Mouse (Mus musculus) liver, embryonic 12.5 days (tissue): ENCODE measurements around the gene Ptp4a2. TPM values are rescaled to one million over a fixed set of nuclear protein-coding genes. Genes with fewer than 3 reads are reported as not detected.
"Not testable (repeated sequence)": the region's sequence is repeated elsewhere in the genome, so short reads cannot be mapped to it uniquely, and the experiment has no call there.

Experiments
- ATAC-seq: fragments of 200-750 bp; cut with Nextera tagmentation; 2 replicates; pipeline ENCODE4 v1.8.0; 2017; ENCODE audit warnings: moderate number of reproducible peaks, mild to moderate bottlenecking, moderate library complexity
- H3K27ac ChIP-seq: fragments of 300-500 bp; sonication (generic); 2 replicates; pipeline ENCODE4 v1.5.1; 2016; ENCODE audit warnings: mild to moderate bottlenecking
- H3K27me3 ChIP-seq: fragments of 300-500 bp; sonication (generic); replicated peaks from 2 replicates; pipeline ENCODE4 v1.6.1; 2016; ENCODE audit warnings: mild to moderate bottlenecking, moderate library complexity
- H3K36me3 ChIP-seq: fragments of 300-500 bp; sonication (generic); 2 replicates; pipeline ENCODE4 v1.6.1; 2016; ENCODE audit warnings: mild to moderate bottlenecking, moderate library complexity
- H3K4me1 ChIP-seq: fragments of 300-500 bp; sonication (generic); 2 replicates; pipeline ENCODE4 v1.6.1; 2016
- H3K4me2 ChIP-seq: fragments of 300-500 bp; sonication (generic); 2 replicates; pipeline ENCODE4 v1.6.1; 2016; ENCODE audit warnings: mild to moderate bottlenecking, moderate library complexity
- H3K4me3 ChIP-seq: fragments of 300-500 bp; sonication (generic); 2 replicates; pipeline ENCODE4 v1.5.1; 2016; ENCODE audit warnings: mild to moderate bottlenecking, moderate library complexity
- H3K9ac ChIP-seq: fragments of 300-500 bp; sonication (generic); 2 replicates; pipeline ENCODE4 v1.6.1; 2016; ENCODE audit warnings: mild to moderate bottlenecking, moderate library complexity
- H3K9me3 ChIP-seq: fragments of 300-500 bp; sonication (generic); replicated peaks from 2 replicates; pipeline ENCODE4 v1.6.1; 2016; ENCODE audit warnings: mild to moderate bottlenecking, moderate library complexity
- WGBS: fragments of 180-500 bp; shearing (Covaris S2); methylation state at CpG from one replicate; pipeline ENCODE4 v1.1.7; 2016; ENCODE audit not compliant: insufficient replicate concordance; 5-methylcytosine and 5-hydroxymethylcytosine counted together
- polyA plus RNA-seq: library from polyadenylated mRNA; unstranded; fragments of >200 nt; fragmentation: Nextera tagmentation; extraction: Ambion mirVana; gene quantifications from 2 replicates; pipeline ENCODE4 v1.2.1, GENCODE M21; 2016

The Ptp4a2 gene
- polyA plus RNA-seq: 229 and 244 TPM in 2 replicates

GRCm38 (mm10) chr4:129810798-129811604, at the start of gene Ptp4a2:
Gene Ptp4a2 (plus strand): TSS chr4:129811219.
- Histone ChIP-seq H3K4me1 (peaks cover 16% of the 10 kb centered on the region), H3K4me3 (peak within 1 kb of the TSS; percentile 43), H3K36me3 (no peaks in the 10 kb centered on the region), H3K4me2 (peak within 1 kb of the TSS; percentile 70), H3K27ac (peak within 1 kb of the TSS; percentile 63), H3K27me3 (peaks cover 47% of the 10 kb centered on the region), H3K9ac (peak within 1 kb of the TSS; percentile 34), H3K9me3 (no peaks in the 10 kb centered on the region)
- 3% methylated on average over 35 of the region's 35 CpGs for WGBS
- ATAC-seq: peak; percentile 75

- no peak for ATAC-seq
- H3K9ac ChIP-seq: no peak overlapping the region
- no peak overlapping the region for H3K27ac ChIP-seq
- H3K36me3 ChIP-seq: no peaks in the 10 kb centered on the region
- no peak overlapping the region for H3K4me2 ChIP-seq
- H3K4me3 ChIP-seq: no peak overlapping the region
- no peaks in the 10 kb centered on the region for H3K9me3 ChIP-seq
- H3K27me3 ChIP-seq: 0 out of 2 replicates have a peak, but pooled peaks cover 3% of the 10 kb centered on the region
- no peaks in the 10 kb centered on the region for H3K4me1 ChIP-seq
- WGBS: 29% methylated on average over 12 of the region's 12 CpGs
Observed at GRCm38 (mm10) chr4:129761606-129762005, 49.4 kb upstream of the Ptp4a2 start.

- not testable (repeated sequence) for H3K9me3 ChIP-seq, H3K27ac ChIP-seq, H3K4me1 ChIP-seq, H3K4me3 ChIP-seq, H3K27me3 ChIP-seq, H3K36me3 ChIP-seq, ATAC-seq, H3K9ac ChIP-seq, H3K4me2 ChIP-seq
- WGBS: 67% methylated on average over 1 of the region's 1 CpGs
Observed at GRCm38 (mm10) chr4:129762496-129762895, 48.5 kb upstream of the Ptp4a2 start.

GRCm38 (mm10) chr4:129765351-129765750, 45.7 kb upstream of the Ptp4a2 start:
- no peaks in the 10 kb centered on the region for H3K36me3 ChIP-seq
- H3K4me2 ChIP-seq: no peak overlapping the region
- ATAC-seq: no peak
- no peaks in the 10 kb centered on the region for H3K9me3 ChIP-seq
- no peak overlapping the region for H3K27ac ChIP-seq
- H3K4me1 ChIP-seq: no peaks in the 10 kb centered on the region
- no peak overlapping the region for H3K4me3 ChIP-seq
- 64% methylated on average over 3 of the region's 3 CpGs for WGBS
- 0 out of 2 replicates have a peak, but pooled peaks cover 3% of the 10 kb centered on the region for H3K27me3 ChIP-seq
- H3K9ac ChIP-seq: no peak overlapping the region

GRCm38 (mm10) chr4:129767782-129768181, 43.2 kb upstream of the Ptp4a2 start:
- H3K4me2 ChIP-seq: no peak overlapping the region
- H3K4me3 ChIP-seq: no peak overlapping the region
- no peak overlapping the region for H3K9ac ChIP-seq
- no peaks in the 10 kb centered on the region for H3K36me3 ChIP-seq
- no peaks in the 10 kb centered on the region for H3K9me3 ChIP-seq
- WGBS: 78% methylated on average over 8 of the region's 8 CpGs
- no peak for ATAC-seq
- peaks cover 12% of the 10 kb centered on the region for H3K4me1 ChIP-seq
- H3K27me3 ChIP-seq: peaks cover 23% of the 10 kb centered on the region
- H3K27ac ChIP-seq: no peak overlapping the region

DNA sequence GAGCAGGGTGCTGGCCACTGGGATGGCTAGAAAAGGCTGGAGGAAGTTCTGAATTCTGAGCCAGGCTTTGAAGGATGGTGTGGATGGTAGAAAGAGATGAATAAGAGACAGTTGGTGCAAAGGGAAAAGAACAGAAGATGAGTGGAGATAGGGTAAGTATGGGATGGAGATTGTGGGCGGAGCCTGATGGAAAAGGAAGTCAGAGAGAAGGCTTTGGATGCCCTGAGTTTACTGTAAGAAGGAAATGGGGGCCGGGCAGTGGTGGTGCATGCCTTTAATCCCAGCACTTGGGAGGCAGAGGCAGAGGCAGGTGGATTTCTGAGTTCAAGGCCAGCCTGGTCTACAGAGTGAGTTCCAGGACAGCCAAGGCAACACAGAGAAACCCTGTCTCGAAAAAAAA, 42.3 kb upstream of the Ptp4a2 start:
- Histone ChIP-seq H3K4me1 (peaks cover 12% of the 10 kb centered on the region), H3K27me3 (peaks cover 24% of the 10 kb centered on the region)
- ATAC-seq, H3K9me3 ChIP-seq, H3K27ac ChIP-seq, H3K4me3 ChIP-seq, H3K36me3 ChIP-seq, H3K9ac ChIP-seq, H3K4me2 ChIP-seq: not testable (repeated sequence)
- 43% methylated on average over 3 of the region's 3 CpGs for WGBS

DNA sequence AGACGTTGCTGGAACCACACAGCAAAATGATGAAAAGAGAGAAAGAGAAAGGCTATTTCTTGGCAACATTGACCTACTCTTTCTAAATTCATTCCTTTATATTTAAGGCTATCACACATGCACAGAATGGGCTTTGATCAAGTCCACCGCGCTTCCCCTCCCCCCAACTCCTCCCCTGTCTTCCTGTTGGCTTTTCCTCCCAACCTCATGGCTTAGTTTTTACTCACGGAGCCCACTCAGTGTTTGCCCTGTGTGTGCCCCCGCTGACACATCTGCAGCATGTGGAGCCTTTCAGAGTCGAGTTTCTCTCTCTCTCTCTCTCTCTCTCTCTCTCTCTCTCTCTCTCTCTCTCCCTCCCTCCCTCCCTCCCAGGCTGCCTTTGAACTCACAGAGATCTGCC, 40.4 kb upstream of the Ptp4a2 start:
- no peak for ATAC-seq
- H3K36me3 ChIP-seq: no peaks in the 10 kb centered on the region
- H3K4me1 ChIP-seq: peaks cover 12% of the 10 kb centered on the region
- no peak overlapping the region for H3K4me2 ChIP-seq
- no peak overlapping the region for H3K9ac ChIP-seq
- no peak overlapping the region for H3K27ac ChIP-seq
- peaks cover 24% of the 10 kb centered on the region for H3K27me3 ChIP-seq
- H3K9me3 ChIP-seq: no peaks in the 10 kb centered on the region
- WGBS: 36% methylated on average over 6 of the region's 6 CpGs
- H3K4me3 ChIP-seq: no peak overlapping the region

- WGBS: 30% methylated on average over 7 of the region's 7 CpGs
Observed at GRCm38 (mm10) chr4:129771314-129771671, 39.7 kb upstream of the Ptp4a2 start.

DNA sequence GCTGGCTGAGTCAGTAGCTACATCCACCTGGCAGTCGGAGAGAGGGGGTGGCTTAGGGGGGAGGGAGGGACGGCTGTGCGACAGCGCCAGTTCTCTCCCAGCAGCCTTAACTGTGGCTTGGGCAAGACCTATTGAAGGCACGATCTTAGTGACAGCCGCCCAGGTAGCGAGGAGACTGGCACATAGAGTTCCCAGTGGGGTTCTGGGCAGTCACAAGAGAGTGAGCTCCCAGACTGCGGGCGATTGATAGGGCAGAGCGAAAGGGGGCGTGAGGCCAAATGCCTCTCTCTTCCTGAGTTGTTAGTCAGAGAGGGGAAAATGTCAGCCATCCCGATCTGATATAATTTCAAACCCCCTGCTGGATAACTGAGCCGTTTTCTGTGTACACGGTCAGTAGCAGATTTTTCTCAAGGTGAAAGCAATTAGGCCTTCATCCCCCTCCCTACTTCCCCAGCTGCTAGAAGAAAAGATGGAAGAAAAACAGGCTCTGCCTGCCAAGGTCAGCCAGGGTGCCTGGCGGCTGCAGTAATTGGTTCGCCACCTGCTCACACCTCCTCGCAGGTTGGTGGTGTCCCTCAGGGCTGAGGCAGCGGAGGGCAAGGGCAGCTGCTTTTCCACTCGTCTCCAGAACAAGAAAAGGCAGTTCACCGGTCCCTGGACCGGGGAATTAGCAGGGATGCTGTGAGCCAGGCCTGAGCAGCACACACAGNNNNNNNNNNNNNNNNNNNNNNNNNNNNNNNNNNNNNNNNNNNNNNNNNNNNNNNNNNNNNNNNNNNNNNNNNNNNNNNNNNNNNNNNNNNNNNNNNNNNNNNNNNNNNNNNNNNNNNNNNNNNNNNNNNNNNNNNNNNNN, 39.1 kb upstream of the Ptp4a2 start:
- H3K4me3 ChIP-seq: no peak overlapping the region

More at GRCm38 (mm10) chr4:129771314-129771671, 39.7 kb upstream of the Ptp4a2 start:
- H3K4me1 ChIP-seq: peaks cover 12% of the 10 kb centered on the region
- ATAC-seq: no peak
- H3K36me3 ChIP-seq: no peaks in the 10 kb centered on the region
- H3K9me3 ChIP-seq: no peaks in the 10 kb centered on the region
- no peak overlapping the region for H3K9ac ChIP-seq
- no peak overlapping the region for H3K27ac ChIP-seq
- peak overlapping the region; percentile 40; the same call in 1 of the 2 replicates for H3K4me2 ChIP-seq
- no peak overlapping the region for H3K4me3 ChIP-seq
- H3K27me3 ChIP-seq: peaks cover 24% of the 10 kb centered on the region

DNA sequence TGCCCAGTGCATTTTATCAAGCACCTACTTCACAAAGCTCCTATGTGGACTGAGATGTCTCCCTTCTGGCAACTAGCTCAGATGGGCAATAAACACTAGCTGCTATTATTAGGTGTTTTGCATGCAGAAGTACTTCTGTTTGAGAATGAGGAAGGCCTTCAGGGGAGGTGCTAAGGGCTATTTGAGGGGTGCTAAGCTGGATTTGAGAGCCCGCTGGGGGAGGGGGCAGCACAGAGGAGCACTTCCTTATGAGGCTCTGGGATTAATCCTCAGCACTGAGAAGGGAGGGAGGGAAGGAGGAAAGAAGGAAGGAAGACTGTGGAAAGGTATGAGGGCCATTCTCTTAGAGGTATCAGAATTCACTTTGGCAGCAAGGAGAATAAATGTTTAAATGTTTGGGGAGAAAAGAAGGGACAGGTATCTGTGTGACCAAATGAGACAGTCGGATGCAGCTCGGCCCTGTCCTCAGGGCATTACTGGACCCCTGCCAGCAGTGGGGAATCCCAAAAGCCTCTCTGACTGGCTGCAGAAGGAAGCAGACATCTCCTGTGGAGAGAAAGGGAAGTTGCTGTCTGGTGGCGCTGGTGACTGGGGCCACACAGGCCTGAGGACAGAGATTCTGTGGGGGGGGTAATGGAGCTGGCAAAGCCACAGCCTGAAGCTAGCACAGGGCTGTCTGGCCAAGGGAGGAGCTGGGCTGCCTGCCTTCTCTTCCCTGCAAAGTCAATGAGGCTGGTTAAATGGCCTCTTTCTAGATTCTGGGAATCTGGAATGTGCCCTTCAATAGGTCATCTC, 28.9 kb upstream of the Ptp4a2 start:
- H3K4me1 ChIP-seq: peaks cover 15% of the 10 kb centered on the region; the same call in 1 of the 2 replicates
- no peaks in the 10 kb centered on the region for H3K36me3 ChIP-seq
- ATAC-seq: no peak
- no peaks in the 10 kb centered on the region for H3K9me3 ChIP-seq
- H3K4me2 ChIP-seq: no peak overlapping the region
- WGBS: 22% methylated on average over 4 of the region's 4 CpGs
- H3K27me3 ChIP-seq: no peaks in the 10 kb centered on the region
- no peak overlapping the region for H3K9ac ChIP-seq
- H3K4me3 ChIP-seq: no peak overlapping the region
- peak overlapping the region; percentile 36; the same call in 1 of the 2 replicates for H3K27ac ChIP-seq

More for the DNA sequence above, 39.1 kb upstream of the Ptp4a2 start:
- no peaks in the 10 kb centered on the region for H3K9me3 ChIP-seq
- H3K4me2 ChIP-seq: peak overlapping the region; percentile 40
- peaks cover 12% of the 10 kb centered on the region for H3K4me1 ChIP-seq
- H3K27me3 ChIP-seq: peaks cover 24% of the 10 kb centered on the region
- no peaks in the 10 kb centered on the region for H3K36me3 ChIP-seq
- H3K27ac ChIP-seq: no peak overlapping the region
- 9% methylated on average over 21 of the region's 21 CpGs for WGBS
- ATAC-seq: no peak
- no peak overlapping the region for H3K9ac ChIP-seq

GRCm38 (mm10) chr4:129782857-129783331, 28.1 kb upstream of the Ptp4a2 start:
- 48% methylated on average over 3 of the region's 3 CpGs for WGBS
- Histone ChIP-seq H3K36me3 (no peaks in the 10 kb centered on the region), H3K4me2 (no peak overlapping the region), H3K4me3 (no peak overlapping the region), H3K9me3 (no peaks in the 10 kb centered on the region), H3K4me1 (peaks cover 15% of the 10 kb centered on the region; the same call in 1 of the 2 replicates), H3K27me3 (no peaks in the 10 kb centered on the region), H3K9ac (no peak overlapping the region), H3K27ac (peak overlapping the region; percentile 36; the same call in 1 of the 2 replicates)
- no peak for ATAC-seq
